Mouse (Mus musculus): Measurements from ENCODE around the gene Col7a1.

GRCm38 (mm10) chr9:109032435-109032834, 79.0 kb downstream of the Col7a1 start:
- TF ChIP-seq CTCF (IDR thresholded peaks at IDR 0.05) (no peak), EP300 (IDR thresholded peaks at IDR 0.05) (no peak)
